Mouse (Mus musculus): ENCODE data around the gene Rbpms2. TPM values are rescaled to one million over a fixed set of nuclear protein-coding genes. Genes with fewer than 3 reads are reported as not detected.

The Rbpms2 gene
- polyA plus RNA-seq, 1 experiment = 162 TPM

GRCm38 (mm10) chr9:65600951-65601350, 28.5 kb upstream of the Rbpms2 start:
- no peaks in the 10 kb centered on the region for H3K27me3 ChIP-seq (ENCODE audit: control insufficient read depth, insufficient read depth, low read length, poor library complexity, severe bottlenecking)
- peaks cover 2% of the 10 kb centered on the region for H3K4me1 ChIP-seq (ENCODE audit: control insufficient read depth, insufficient read depth, low read length)
- peaks cover 1% of the 10 kb centered on the region for H3K36me3 ChIP-seq (ENCODE audit: control insufficient read depth, insufficient read depth, low read length, poor library complexity, severe bottlenecking)
- TF ChIP-seq EP300 (IDR thresholded peaks at IDR 0.05; ENCODE audit: insufficient read depth, low read depth, low read length) (no peak), POLR2A (IDR thresholded peaks at IDR 0.05; ENCODE audit: insufficient read depth, low read length) (peak; percentile 60)
- H3K4me3 ChIP-seq (ENCODE audit: low read depth, low read length) = peak overlapping the region; percentile 31; the same call in 1 of the 2 replicates
- no peaks in the 10 kb centered on the region for H3K9me3 ChIP-seq (replicated peaks; ENCODE audit: control insufficient read depth, insufficient read depth, low read length, poor library complexity, severe bottlenecking)
- H3K9ac ChIP-seq (ENCODE audit: low read depth, poor library complexity, severe bottlenecking) = peak overlapping the region; percentile 25; the same call in 1 of the 2 replicates
- H3K27ac ChIP-seq (ENCODE audit: insufficient read depth, low read length) = peak overlapping the region; percentile 80

DNA sequence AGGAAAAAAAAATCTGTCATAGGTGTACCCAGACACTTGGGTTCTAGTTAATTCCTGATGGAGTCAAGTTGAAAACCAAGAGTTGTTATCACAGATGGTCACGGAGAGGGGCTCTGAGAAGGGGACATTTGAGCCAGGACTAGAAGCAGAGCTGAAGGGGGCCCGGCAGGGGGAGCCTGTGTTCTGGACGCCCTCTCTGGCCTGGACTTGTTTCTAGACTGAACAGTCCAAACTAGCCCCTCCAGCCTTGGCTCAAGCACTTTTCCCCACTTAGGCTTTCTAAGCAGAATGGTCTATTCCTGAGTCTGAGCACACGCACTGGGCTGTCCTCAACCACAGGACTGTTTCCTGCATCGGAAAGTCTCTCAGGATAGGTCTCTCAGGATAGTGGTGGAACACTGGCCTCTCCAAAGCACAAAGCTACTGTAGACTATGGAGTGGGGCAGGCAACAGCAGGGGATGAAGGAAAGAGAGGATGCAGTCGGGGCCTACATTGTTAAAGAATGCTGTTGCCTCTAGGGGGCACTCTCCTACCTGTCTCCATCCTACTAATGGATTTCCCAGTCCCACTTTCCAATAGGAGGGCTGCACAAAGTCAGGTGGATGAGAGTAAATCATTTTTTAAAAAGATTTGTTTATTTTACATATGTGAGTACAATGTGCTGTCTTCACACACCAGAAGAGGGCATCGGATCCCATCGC, 25.9 kb upstream of the Rbpms2 start:
- Histone ChIP-seq H3K4me1 (ENCODE audit: control insufficient read depth, insufficient read depth, low read length) (peaks cover 2% of the 10 kb centered on the region), H3K9ac (ENCODE audit: low read depth, poor library complexity, severe bottlenecking) (no peak overlapping the region), H3K27ac (ENCODE audit: insufficient read depth, low read length) (peak overlapping the region; percentile 83), H3K4me3 (ENCODE audit: low read depth, low read length) (no peak overlapping the region), H3K9me3 (replicated peaks; ENCODE audit: control insufficient read depth, insufficient read depth, low read length, poor library complexity, severe bottlenecking) (no peaks in the 10 kb centered on the region), H3K36me3 (ENCODE audit: control insufficient read depth, insufficient read depth, low read length, poor library complexity, severe bottlenecking) (no peaks in the 10 kb centered on the region), H3K27me3 (ENCODE audit: control insufficient read depth, insufficient read depth, low read length, poor library complexity, severe bottlenecking) (no peaks in the 10 kb centered on the region)
- TF ChIP-seq EP300 (IDR thresholded peaks at IDR 0.05; ENCODE audit: insufficient read depth, low read depth, low read length) (no peak), CTCF (IDR thresholded peaks at IDR 0.05; ENCODE audit: low read depth, low read length) (peak; percentile 50), POLR2A (IDR thresholded peaks at IDR 0.05; ENCODE audit: insufficient read depth, low read length) (no peak)

- Histone ChIP-seq H3K9me3 (replicated peaks; ENCODE audit: control insufficient read depth, insufficient read depth, low read length, poor library complexity, severe bottlenecking) (no peaks in the 10 kb centered on the region), H3K9ac (ENCODE audit: low read depth, poor library complexity, severe bottlenecking) (peak overlapping the region; percentile 17), H3K36me3 (ENCODE audit: control insufficient read depth, insufficient read depth, low read length, poor library complexity, severe bottlenecking) (no peaks in the 10 kb centered on the region), H3K4me1 (ENCODE audit: control insufficient read depth, insufficient read depth, low read length) (peaks cover 2% of the 10 kb centered on the region), H3K27ac (ENCODE audit: insufficient read depth, low read length) (peak overlapping the region; percentile 90), H3K27me3 (ENCODE audit: control insufficient read depth, insufficient read depth, low read length, poor library complexity, severe bottlenecking) (no peaks in the 10 kb centered on the region), H3K4me3 (ENCODE audit: low read depth, low read length) (peak overlapping the region; percentile 28; the same call in 1 of the 2 replicates)
- TF ChIP-seq CTCF (IDR thresholded peaks at IDR 0.05; ENCODE audit: low read depth, low read length) = peak; percentile 66
- no peak for TF ChIP-seq POLR2A (IDR thresholded peaks at IDR 0.05; ENCODE audit: insufficient read depth, low read length)
- TF ChIP-seq EP300 (IDR thresholded peaks at IDR 0.05; ENCODE audit: insufficient read depth, low read depth, low read length) = 0 out of 2 replicates have a peak, but pooled peaks have one; percentile 70
These were observed 23.8 kb upstream of the Rbpms2 start for GRCm38 (mm10) chr9:65605471-65606136.

DNA sequence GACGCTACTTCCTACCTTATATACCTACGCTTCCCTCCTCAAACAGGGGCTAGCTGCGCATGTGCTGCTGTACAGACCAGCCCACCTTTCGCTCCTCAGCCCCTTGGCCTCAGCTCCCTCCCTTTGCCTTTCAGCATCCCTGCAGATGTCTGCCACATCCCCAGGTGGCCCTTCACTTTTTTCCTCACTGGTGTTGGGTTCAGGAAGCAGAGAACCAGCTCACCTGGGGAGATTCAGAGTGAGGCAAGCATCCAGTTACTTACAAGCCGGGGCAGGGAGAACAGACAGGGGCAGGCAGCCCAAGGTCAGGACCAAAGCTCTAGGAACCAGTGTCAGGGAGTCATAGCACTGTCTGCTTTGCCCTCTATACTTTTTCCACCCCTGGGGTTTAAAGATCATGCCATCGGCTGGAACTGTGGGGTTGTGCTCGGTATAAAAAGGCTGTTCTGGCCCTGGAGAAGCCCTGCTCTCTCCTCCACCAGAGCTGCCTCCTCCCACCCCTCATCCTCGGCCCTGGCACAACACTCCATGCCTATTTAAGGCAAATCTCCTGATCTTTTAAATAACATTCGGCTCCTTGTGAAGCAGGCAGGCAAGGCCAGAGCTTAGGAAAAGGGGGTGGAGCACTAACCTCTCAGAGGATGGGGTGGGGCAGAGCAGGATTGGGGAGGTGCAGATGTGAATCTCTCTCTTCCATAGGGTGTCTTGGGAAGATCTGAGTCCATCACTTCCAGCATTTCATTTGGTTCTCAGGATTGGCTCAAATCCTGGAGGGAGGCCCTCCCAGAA, 22.9 kb upstream of the Rbpms2 start:
- peak overlapping the region; percentile 90 for H3K27ac ChIP-seq (ENCODE audit: insufficient read depth, low read length)
- H3K36me3 ChIP-seq (ENCODE audit: control insufficient read depth, insufficient read depth, low read length, poor library complexity, severe bottlenecking) = no peaks in the 10 kb centered on the region
- no peak for TF ChIP-seq CTCF (IDR thresholded peaks at IDR 0.05; ENCODE audit: low read depth, low read length)
- TF ChIP-seq EP300 (IDR thresholded peaks at IDR 0.05; ENCODE audit: insufficient read depth, low read depth, low read length) = 0 out of 2 replicates have a peak, but pooled peaks have one; percentile 39
- H3K9ac ChIP-seq (ENCODE audit: low read depth, poor library complexity, severe bottlenecking) = peak overlapping the region; percentile 17
- peaks cover 2% of the 10 kb centered on the region for H3K4me1 ChIP-seq (ENCODE audit: control insufficient read depth, insufficient read depth, low read length)
- no peaks in the 10 kb centered on the region for H3K9me3 ChIP-seq (replicated peaks; ENCODE audit: control insufficient read depth, insufficient read depth, low read length, poor library complexity, severe bottlenecking)
- no peaks in the 10 kb centered on the region for H3K27me3 ChIP-seq (ENCODE audit: control insufficient read depth, insufficient read depth, low read length, poor library complexity, severe bottlenecking)
- peak overlapping the region; percentile 28 for H3K4me3 ChIP-seq (ENCODE audit: low read depth, low read length)

DNA sequence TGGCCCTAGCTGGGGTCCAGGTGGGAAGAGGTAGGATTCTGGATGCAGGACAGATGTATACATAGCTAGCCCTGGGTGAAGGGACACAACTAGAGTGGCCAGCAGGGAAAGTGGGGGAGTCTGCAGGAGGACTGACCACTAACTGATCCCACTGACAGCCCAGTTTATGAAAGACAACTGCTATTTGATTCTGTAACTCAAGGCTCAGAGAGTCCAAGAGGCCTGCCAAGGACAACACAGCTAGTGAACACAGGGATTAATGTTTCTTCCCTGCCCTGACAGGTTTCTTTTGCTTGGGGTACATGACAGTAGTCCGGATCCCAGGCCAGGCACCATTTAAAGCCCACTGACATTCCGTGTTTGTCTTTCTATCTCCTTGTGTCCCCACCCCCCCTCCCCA, 22.3 kb upstream of the Rbpms2 start:
- H3K27ac ChIP-seq (ENCODE audit: insufficient read depth, low read length) = peak overlapping the region; percentile 90
- H3K36me3 ChIP-seq (ENCODE audit: control insufficient read depth, insufficient read depth, low read length, poor library complexity, severe bottlenecking) = no peaks in the 10 kb centered on the region
- TF ChIP-seq CTCF (IDR thresholded peaks at IDR 0.05; ENCODE audit: low read depth, low read length) (no peak), POLR2A (IDR thresholded peaks at IDR 0.05; ENCODE audit: insufficient read depth, low read length) (no peak), EP300 (IDR thresholded peaks at IDR 0.05; ENCODE audit: insufficient read depth, low read depth, low read length) (no peak)
- no peaks in the 10 kb centered on the region for H3K27me3 ChIP-seq (ENCODE audit: control insufficient read depth, insufficient read depth, low read length, poor library complexity, severe bottlenecking)
- H3K9ac ChIP-seq (ENCODE audit: low read depth, poor library complexity, severe bottlenecking) = 0 out of 2 replicates have a peak overlapping the region, but pooled peaks have one; percentile 17
- no peaks in the 10 kb centered on the region for H3K4me1 ChIP-seq (ENCODE audit: control insufficient read depth, insufficient read depth, low read length)
- H3K9me3 ChIP-seq (replicated peaks; ENCODE audit: control insufficient read depth, insufficient read depth, low read length, poor library complexity, severe bottlenecking) = no peaks in the 10 kb centered on the region
- H3K4me3 ChIP-seq (ENCODE audit: low read depth, low read length) = 0 out of 2 replicates have a peak overlapping the region, but pooled peaks have one; percentile 28
